Mouse (Mus musculus) liver, embryonic 14.5 days (tissue): ENCODE data around the gene Tecr. TPM values are rescaled to one million over a fixed set of nuclear protein-coding genes. Genes with fewer than 3 reads are reported as not detected.

Source experiments
- ATAC-seq: fragments of 200-750 bp; cut with Nextera tagmentation; 2 replicates; pipeline ENCODE4 v1.8.0; 2017; ENCODE audit warnings: moderate number of reproducible peaks, mild to moderate bottlenecking, moderate library complexity; ENCODE audit not compliant: insufficient read depth
- DNase-seq, 3 experiments: peaks; one replicate each; pipeline ENCODE4 v3.0.0-alpha.2; 2012 to 2013; ENCODE audit warnings: low read depth in 3 of 3, low spot score in 3 of 3
- H3K27ac ChIP-seq: fragments of 300-500 bp; sonication (generic); 2 replicates; pipeline ENCODE4 v1.5.1; 2014; ENCODE audit warnings: moderate library complexity, mild to moderate bottlenecking, control low read depth, inconsistent platforms
- H3K27me3 ChIP-seq: fragments of 300-500 bp; sonication (generic); 2 replicates; pipeline ENCODE4 v1.6.1; 2014; ENCODE audit warnings: mild to moderate bottlenecking, low read length, moderate library complexity; ENCODE audit not compliant: control insufficient read depth, insufficient read depth
- H3K36me3 ChIP-seq: fragments of 300-500 bp; sonication (generic); replicated peaks from 2 replicates; pipeline ENCODE4 v1.6.1; 2014; ENCODE audit warnings: low read depth; ENCODE audit not compliant: control insufficient read depth, insufficient read depth
- H3K4me1 ChIP-seq, 2 experiments: fragments of 200-500 bp in 1 of 2; fragments of 300-500 bp in 1 of 2; sonication (generic) in 1 of 2; replicated peaks; 2 replicates each; pipeline ENCODE4 v1.6.1; 2012 to 2014; ENCODE audit warnings: antibody characterized with exemption in 1 of 2, inconsistent platforms in 1 of 2, low read length in 1 of 2; ENCODE audit not compliant: control insufficient read depth in 2 of 2, insufficient read depth in 2 of 2
- H3K4me2 ChIP-seq: fragments of 300-500 bp; sonication (generic); 2 replicates; pipeline ENCODE4 v1.6.1; 2014; ENCODE audit warnings: low read depth, mild to moderate bottlenecking, control low read depth, moderate library complexity
- H3K4me3 ChIP-seq, 2 experiments: fragments of 200-500 bp in 1 of 2; fragments of 300-500 bp in 1 of 2; sonication (generic) in 1 of 2; 2 replicates each; pipeline ENCODE4 v1.5.1; 2012 to 2014; ENCODE audit warnings: low read depth in 2 of 2, low read length in 2 of 2, mild to moderate bottlenecking in 2 of 2, control low read depth in 1 of 2, inconsistent platforms in 1 of 2, moderate library complexity in 1 of 2; ENCODE audit not compliant: insufficient read depth in 1 of 2
- H3K9ac ChIP-seq: fragments of 300-500 bp; sonication (generic); replicated peaks from 2 replicates; pipeline ENCODE4 v1.6.1; 2014; ENCODE audit warnings: mild to moderate bottlenecking, control low read depth, moderate library complexity
- H3K9me3 ChIP-seq: fragments of 300-500 bp; sonication (generic); 2 replicates; pipeline ENCODE4 v1.6.1; 2016; ENCODE audit warnings: low read length, mixed read lengths; ENCODE audit not compliant: control insufficient read depth
- CTCF ChIP-seq: IDR thresholded peaks from 2 replicates; pipeline ENCODE4 v1.5.1; 2016; ENCODE audit warnings: antibody characterized with exemption, low read depth, control low read depth
- EP300 ChIP-seq: IDR thresholded peaks from 2 replicates; pipeline ENCODE4 v1.6.1; 2016; ENCODE audit warnings: antibody characterized with exemption, low read depth
- WGBS: fragments of 180-500 bp; shearing (Covaris S2); extraction: QIAGEN DNeasy Blood & Tissue Kit; methylation state at CpG from one replicate; pipeline ENCODE4 v1.1.7; 2014; ENCODE audit not compliant: insufficient replicate concordance; 5-methylcytosine and 5-hydroxymethylcytosine counted together
- polyA plus RNA-seq, 2 experiments: library from polyadenylated mRNA; depleted of rRNA in 1 of 2; stranded (reverse) in 1 of 2; unstranded in 1 of 2; fragments of >200 nt; fragmentation: Nextera tagmentation in 1 of 2; extraction: Ambion mirVana in 1 of 2; gene quantifications; 2 replicates each; pipeline versions ENCODE4 v1.2.1 to v1.2.3; 2012 to 2014

Tecr gene
- polyA plus RNA-seq, 2 experiments, result 176 to 294 TPM

GRCm38 (mm10) chr8:83568128-83568527 lies 39.6 kb downstream of the Tecr start:
- DNase-seq, result no peak
- ATAC-seq, result no peak
- Histone ChIP-seq H3K4me1 (peaks cover 13 to 26% of the 10 kb centered on the region in 2 experiments), H3K9ac (no peak overlapping the region), H3K4me2 (peak overlapping the region; percentile 94), H3K27me3 (no peaks in the 10 kb centered on the region), H3K36me3 (peaks cover 24% of the 10 kb centered on the region), H3K9me3 (no peaks in the 10 kb centered on the region), H3K4me3 (peak overlapping the region in 1 of 2 experiments; percentile 3; a peak in 1 of 4 replicates), H3K27ac (no peak overlapping the region)
- TF ChIP-seq CTCF (no peak), EP300 (no peak)
- 69% methylated on average over 5 of the region's 5 CpGs for WGBS

GRCm38 (mm10) chr8:83567668-83568067 lies 40.1 kb downstream of the Tecr start:
- no peak for ATAC-seq
- peak overlapping the region; percentile 80 for H3K9ac ChIP-seq
- H3K4me1 ChIP-seq, result peaks cover 18 to 31% of the 10 kb centered on the region in 2 experiments
- peaks cover 22% of the 10 kb centered on the region for H3K36me3 ChIP-seq
- peak overlapping the region; percentile 94 for H3K4me2 ChIP-seq
- TF ChIP-seq CTCF, result no peak
- no peak for TF ChIP-seq EP300
- no peak overlapping the region; the same call in 1 of the 2 replicates for H3K27ac ChIP-seq
- peak overlapping the region; percentile 77 to 91 for H3K4me3 ChIP-seq
- H3K27me3 ChIP-seq, result no peaks in the 10 kb centered on the region
- no peaks in the 10 kb centered on the region for H3K9me3 ChIP-seq
- 44% methylated on average over 3 of the region's 3 CpGs for WGBS
- DNase-seq, result no peak

- DNase-seq, result peak; percentile 70 to 84 (median 74)
- peaks cover 13% of the 10 kb centered on the region for H3K36me3 ChIP-seq
- peak within 1 kb of the TSS; percentile 80 for H3K9ac ChIP-seq
- no peaks in the 10 kb centered on the region for H3K27me3 ChIP-seq
- 1% methylated on average over 48 of the region's 48 CpGs for whole genome bisulfite sequencing
- peak within 1 kb of the TSS; percentile 77 to 91 for H3K4me3 ChIP-seq
- TF ChIP-seq CTCF (peak; percentile 99), EP300 (no peak)
- H3K9me3 ChIP-seq, result no peaks in the 10 kb centered on the region
- peaks cover 27 to 39% of the 10 kb centered on the region in 2 experiments for H3K4me1 ChIP-seq
- peak; percentile 83 for ATAC-seq
- H3K27ac ChIP-seq, result peak within 1 kb of the TSS; percentile 60
- H3K4me2 ChIP-seq, result peak within 1 kb of the TSS; percentile 94
These were observed 41.0 kb downstream of the Tecr start, which contains the start of gene Ndufb7 for GRCm38 (mm10) chr8:83566469-83567395. Gene Ndufb7, plus strand, starts transcription at chr8:83566671.

GRCm38 (mm10) chr8:83565731-83566375 lies 41.9 kb downstream of the Tecr start:
- H3K4me1 ChIP-seq, result peaks cover 28 to 41% of the 10 kb centered on the region in 2 experiments
- H3K4me3 ChIP-seq, result peak overlapping the region in 1 of 2 experiments; percentile 77; a peak in 2 of 4 replicates
- ATAC-seq (peak; percentile 25), DNase-seq (peak in 1 of 3 experiments; percentile 75)
- peaks cover 6% of the 10 kb centered on the region for H3K36me3 ChIP-seq
- peak overlapping the region; percentile 94 for H3K4me2 ChIP-seq
- no peaks in the 10 kb centered on the region for H3K27me3 ChIP-seq
- peak overlapping the region; percentile 41; the same call in 1 of the 2 replicates for H3K27ac ChIP-seq
- no peak overlapping the region for H3K9ac ChIP-seq
- TF ChIP-seq EP300 (no peak), CTCF (peak; percentile 83)
- 71% methylated on average over 9 of the region's 9 CpGs for WGBS
- H3K9me3 ChIP-seq, result no peaks in the 10 kb centered on the region
